Mouse (Mus musculus) retina, postnatal 7 days (tissue): ENCODE results near the gene H3f3b.
A peak's percentile ranks its signal among the peaks of the same experiment; 100 is the strongest.
"Not testable (repeated sequence)": the region's sequence is repeated elsewhere in the genome, so short reads cannot be mapped to it uniquely, and the experiment has no call there.

Experiments
- DNase-seq: peaks from one replicate; pipeline ENCODE4 v3.0.0-alpha.2; 2012; ENCODE audit warnings: low read depth, low spot score

H3f3b gene

DNA sequence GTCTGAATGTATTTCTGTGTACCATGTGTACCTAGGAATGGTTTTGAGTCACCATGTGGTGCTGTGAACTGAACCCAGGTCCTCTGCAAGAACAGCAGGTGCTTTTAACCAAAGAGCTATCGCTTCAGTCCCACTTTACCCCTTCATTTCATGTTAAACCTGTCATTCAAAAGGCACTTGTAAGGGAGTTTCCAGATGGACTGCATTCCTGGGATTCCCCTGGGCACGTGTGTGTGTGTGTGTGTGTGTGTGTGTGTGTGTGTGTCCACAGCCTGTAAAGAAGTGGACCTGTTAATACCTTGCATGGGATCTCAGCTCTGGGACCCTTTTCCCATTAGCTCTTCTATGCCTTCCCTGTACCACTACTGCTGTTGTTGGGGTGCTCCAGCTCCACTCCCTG lies 21.8 kb upstream of the H3f3b start:
- DNase-seq = no peak

DNA sequence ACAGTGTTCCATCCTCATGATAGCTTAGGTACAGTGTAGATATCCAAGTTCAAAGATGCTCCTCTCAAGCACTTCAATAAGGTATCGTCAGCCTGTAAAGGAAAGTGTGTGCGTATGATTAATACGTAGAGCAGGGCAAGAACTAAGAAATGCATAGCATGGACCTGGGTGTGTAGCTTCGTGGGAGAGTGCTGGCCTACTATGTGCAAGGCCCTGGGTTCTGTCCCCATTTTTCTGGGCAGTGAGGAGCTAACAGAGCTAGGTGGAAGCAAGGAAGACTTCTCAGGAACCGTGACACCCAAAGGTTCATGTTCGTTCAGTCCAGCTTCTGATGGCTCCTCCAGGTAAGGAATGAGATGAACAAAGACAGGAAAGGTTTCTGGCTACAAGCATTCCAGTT lies 17.4 kb upstream of the H3f3b start:
- no peak for DNase-seq

DNA sequence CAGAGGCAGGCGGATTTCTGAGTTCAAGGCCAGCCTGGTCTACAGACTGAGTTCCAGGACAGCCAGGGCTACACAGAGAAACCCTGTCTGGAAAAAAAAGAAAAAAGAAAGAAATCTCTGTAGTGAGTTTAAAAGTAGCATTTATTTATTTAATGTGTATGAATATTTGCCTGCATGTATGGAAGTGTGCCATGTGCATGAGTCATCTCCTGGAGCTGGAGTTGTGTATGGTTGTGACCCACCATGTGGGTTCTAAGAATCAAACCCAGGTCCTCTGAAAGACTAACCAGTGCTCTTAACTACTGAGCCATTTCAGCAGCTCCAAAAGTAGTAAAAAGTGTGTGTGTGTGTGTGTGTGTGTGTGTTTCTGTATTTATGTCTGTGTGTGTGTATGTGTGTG lies 15.5 kb upstream of the H3f3b start:
- no peak for DNase-seq

DNA sequence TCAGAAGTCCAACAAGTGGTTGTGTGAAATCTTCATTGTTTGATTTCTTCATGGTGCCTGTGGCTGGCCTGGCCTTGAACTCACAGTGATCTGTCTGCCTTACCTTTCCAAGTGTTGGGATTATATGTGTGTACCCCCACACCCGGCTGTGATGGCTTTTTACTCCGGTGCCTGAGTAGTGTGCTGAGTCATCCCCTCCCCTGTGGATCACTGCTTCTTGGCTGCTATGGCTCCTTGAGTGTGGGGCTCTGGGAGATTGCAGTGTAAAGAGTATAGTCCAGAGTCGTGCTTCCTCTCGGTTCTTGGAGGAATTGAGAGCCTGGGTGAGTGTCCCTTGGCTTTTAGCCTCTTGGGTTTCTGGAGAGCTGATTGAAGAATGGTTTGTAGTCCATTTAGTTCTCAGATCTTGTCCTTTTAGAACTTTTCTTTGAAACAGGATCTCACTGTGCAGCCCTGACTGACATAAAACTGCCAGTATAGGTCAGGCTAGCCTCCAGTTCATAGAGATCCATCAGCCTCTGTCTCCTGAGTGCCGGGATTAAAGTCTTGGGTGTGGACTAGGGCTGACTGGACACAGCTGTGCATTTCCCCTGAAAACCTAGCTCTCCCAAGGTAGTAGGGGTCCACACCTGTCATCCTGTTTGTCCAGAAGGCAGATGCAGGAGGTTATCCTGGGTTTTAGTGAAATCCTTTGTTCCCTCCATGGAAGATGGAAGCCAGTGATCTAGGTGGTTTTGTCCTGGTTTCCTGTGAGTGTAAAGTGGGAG lies 14.8 kb upstream of the H3f3b start:
- no peak for DNase-seq

DNA sequence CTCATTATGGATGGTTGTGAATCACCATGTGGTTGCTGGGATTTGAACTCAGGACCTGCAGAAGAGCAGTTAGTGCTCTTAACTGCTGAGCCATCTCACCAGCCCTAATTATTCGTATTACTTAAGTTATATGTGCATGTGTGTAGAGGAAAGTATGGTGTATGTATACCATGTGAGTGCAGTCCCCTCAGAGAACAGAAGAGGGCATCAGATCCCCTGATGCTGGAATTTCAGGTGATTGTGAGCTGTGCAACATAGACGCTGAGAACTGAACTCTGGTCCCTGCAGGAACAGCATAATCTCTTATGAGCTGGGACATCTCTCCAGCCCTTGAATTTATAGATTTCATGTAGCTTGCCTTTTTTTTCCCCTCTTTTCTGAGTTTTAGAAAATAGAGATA lies 14.1 kb upstream of the H3f3b start:
- DNase-seq = no peak

DNA sequence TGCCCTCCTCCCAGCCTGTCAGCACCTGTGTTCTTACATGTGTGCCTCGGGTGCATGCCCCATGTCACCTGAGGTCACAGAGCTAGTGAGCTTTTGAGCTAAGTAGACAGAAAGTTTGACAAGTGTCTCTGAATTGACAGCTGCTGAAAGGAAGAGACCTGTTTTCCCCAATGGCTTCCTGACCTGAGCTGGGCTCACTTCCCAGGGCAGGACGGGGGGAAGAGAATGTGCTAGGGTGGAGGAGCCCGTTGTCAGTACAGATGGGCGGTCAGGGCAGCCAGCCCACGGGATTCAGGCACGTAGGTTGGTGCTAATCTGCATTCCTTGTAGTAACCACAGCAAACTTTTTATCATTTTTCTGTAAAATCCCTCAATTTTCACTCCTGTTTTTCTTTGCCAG lies 12.8 kb upstream of the H3f3b start:
- DNase-seq = no peak

GRCm38 (mm10) chr11:116037826-116038225 lies 10.1 kb upstream of the H3f3b start:
- no peak for DNase-seq

DNA sequence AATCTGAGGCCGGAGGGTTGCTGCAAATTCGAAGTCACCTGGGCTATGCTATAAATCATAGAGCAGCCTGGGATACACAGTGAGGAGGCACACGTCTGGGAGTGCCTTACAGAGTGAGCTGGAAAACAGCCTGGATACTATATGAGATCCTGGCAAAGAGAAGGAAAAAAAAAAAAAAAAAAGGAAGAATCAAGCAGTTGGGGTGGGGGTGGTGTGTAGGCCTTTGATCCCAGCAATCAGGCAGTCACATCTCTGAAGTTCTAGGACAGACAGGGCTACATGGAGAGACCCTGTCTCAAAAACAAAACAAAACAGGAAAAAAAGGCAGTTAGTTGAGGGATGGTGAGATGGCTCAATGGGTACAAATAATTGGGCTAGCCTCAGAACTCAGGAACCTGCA lies 8.9 kb upstream of the H3f3b start:
- no peak for DNase-seq

GRCm38 (mm10) chr11:116034584-116034983 lies 6.8 kb upstream of the H3f3b start:
- no peak for DNase-seq

GRCm38 (mm10) chr11:116030898-116031845 lies 3.4 kb upstream of the H3f3b start:
- no peak for DNase-seq

- DNase-seq = peak; percentile 97
Observed at GRCm38 (mm10) chr11:116030088-116030897, 2.5 kb upstream of the H3f3b start, which contains the start of gene Unk. Unk (plus strand) TSS chr11:116030322.

GRCm38 (mm10) chr11:116029086-116029865 lies 1.5 kb upstream of the H3f3b start:
- DNase-seq = no peak

- DNase-seq = no peak
Observed at GRCm38 (mm10) chr11:116028177-116028865, 559 bp upstream of the H3f3b start.

GRCm38 (mm10) chr11:116025056-116025845 lies 2.5 kb downstream of the H3f3b start:
- no peak for DNase-seq

GRCm38 (mm10) chr11:116024356-116024808 lies 3.4 kb downstream of the H3f3b start:
- peak; percentile 98 for DNase-seq

- DNase-seq = peak; percentile 62
Observed at GRCm38 (mm10) chr11:116023771-116024355, 3.9 kb downstream of the H3f3b start.

GRCm38 (mm10) chr11:116023074-116023770 lies 4.5 kb downstream of the H3f3b start:
- DNase-seq = not testable (repeated sequence)

GRCm38 (mm10) chr11:116022256-116022780 lies 5.4 kb downstream of the H3f3b start:
- no peak for DNase-seq
